Mouse (Mus musculus): ENCODE data around the gene Gm21117.
"Not testable (repeated sequence)": the region's sequence is repeated elsewhere in the genome, so short reads cannot be mapped to it uniquely, and the experiment has no call there.

Gm21117 gene

GRCm38 (mm10) chrY:51124920-51125319 is at the start of gene Gm21117:
Gm21117 (plus strand) TSS chrY:51125220.
- DNase-seq (ENCODE audit: low spot score in 2 of 2), result not testable (repeated sequence)
